Mouse (Mus musculus) forebrain, embryonic 16.5 days (tissue): ENCODE measurements at regions not wholly inside any gene's neighbourhood (a gene's known extent, or its start where the extent isn't known, plus 50 kb on each side); places are given as distances from the start of the nearest gene placed in this dataset.

Source experiments
- ATAC-seq: fragments of 200-750 bp; cut with Nextera tagmentation; 2 replicates; pipeline ENCODE4 v1.8.0; 2017; ENCODE audit warnings: mild to moderate bottlenecking, moderate library complexity
- H3K27ac ChIP-seq: fragments of 300-500 bp; sonication (generic); 2 replicates; pipeline ENCODE4 v1.5.1; 2014; ENCODE audit warnings: low read length, control low read depth
- H3K27me3 ChIP-seq: fragments of 300-500 bp; sonication (generic); replicated peaks from 2 replicates; pipeline ENCODE4 v1.6.1; 2014; ENCODE audit warnings: low read length; ENCODE audit not compliant: control insufficient read depth, insufficient read depth
- H3K36me3 ChIP-seq: fragments of 300-500 bp; sonication (generic); 2 replicates; pipeline ENCODE4 v1.6.1; 2014; ENCODE audit not compliant: control insufficient read depth, insufficient read depth
- H3K4me1 ChIP-seq: fragments of 300-500 bp; sonication (generic); replicated peaks from 2 replicates; pipeline ENCODE4 v1.6.1; 2014; ENCODE audit warnings: low read length; ENCODE audit not compliant: control insufficient read depth, insufficient read depth
- H3K4me2 ChIP-seq: fragments of 300-500 bp; sonication (generic); 2 replicates; pipeline ENCODE4 v1.6.1; 2014; ENCODE audit warnings: mild to moderate bottlenecking, low read length, control low read depth
- H3K4me3 ChIP-seq: fragments of 300-500 bp; sonication (generic); replicated peaks from 2 replicates; pipeline ENCODE4 v1.5.1; 2014; ENCODE audit warnings: mild to moderate bottlenecking, low read length, control low read depth
- H3K9ac ChIP-seq: fragments of 300-500 bp; sonication (generic); replicated peaks from 2 replicates; pipeline ENCODE4 v1.6.1; 2014; ENCODE audit warnings: low read depth, low read length, control low read depth
- H3K9me3 ChIP-seq: fragments of 300-500 bp; sonication (generic); 2 replicates; pipeline ENCODE4 v1.6.1; 2016; ENCODE audit warnings: low read length; ENCODE audit not compliant: control insufficient read depth
- whole genome bisulfite sequencing: fragments of 180-500 bp; shearing (Covaris S2); extraction: QIAGEN DNeasy Blood & Tissue Kit; methylation state at CpG from one replicate; pipeline ENCODE4 v1.1.7; 2014; 5-methylcytosine and 5-hydroxymethylcytosine counted together

- no peak for ATAC-seq
- Histone ChIP-seq H3K27me3 (no peaks in the 10 kb centered on the region), H3K9ac (no peak overlapping the region), H3K36me3 (no peaks in the 10 kb centered on the region), H3K4me2 (no peak overlapping the region), H3K27ac (no peak overlapping the region), H3K4me1 (no peaks in the 10 kb centered on the region), H3K4me3 (no peak overlapping the region), H3K9me3 (no peaks in the 10 kb centered on the region)
- 74% methylated on average over 8 of the region's 8 CpGs for WGBS
Measured at GRCm38 (mm10) chr8:103851286-103851685, 250.1 kb upstream of the Cdh5 start.

GRCm38 (mm10) chr8:103853048-103853447 lies 248.4 kb upstream of the Cdh5 start:
- H3K36me3 ChIP-seq = no peaks in the 10 kb centered on the region
- H3K27me3 ChIP-seq = no peaks in the 10 kb centered on the region
- H3K4me2 ChIP-seq = no peak overlapping the region
- H3K9me3 ChIP-seq = no peaks in the 10 kb centered on the region
- H3K9ac ChIP-seq = no peak overlapping the region
- WGBS = 75% methylated on average over 4 of the region's 4 CpGs
- ATAC-seq = no peak
- no peak overlapping the region for H3K4me3 ChIP-seq
- H3K27ac ChIP-seq = no peak overlapping the region
- no peaks in the 10 kb centered on the region for H3K4me1 ChIP-seq

- ATAC-seq = no peak
- H3K36me3 ChIP-seq = no peaks in the 10 kb centered on the region
- H3K4me1 ChIP-seq = no peaks in the 10 kb centered on the region
- no peak overlapping the region for H3K4me3 ChIP-seq
- no peak overlapping the region for H3K27ac ChIP-seq
- 77% methylated on average over 9 of the region's 9 CpGs for WGBS
- no peak overlapping the region for H3K4me2 ChIP-seq
- no peaks in the 10 kb centered on the region for H3K27me3 ChIP-seq
- no peak overlapping the region for H3K9ac ChIP-seq
- no peaks in the 10 kb centered on the region for H3K9me3 ChIP-seq
Measured at GRCm38 (mm10) chr8:103855291-103855690, 246.1 kb upstream of the Cdh5 start.

- Histone ChIP-seq H3K36me3 (no peaks in the 10 kb centered on the region), H3K4me1 (no peaks in the 10 kb centered on the region), H3K9ac (no peak overlapping the region), H3K4me2 (no peak overlapping the region), H3K4me3 (no peak overlapping the region), H3K27ac (no peak overlapping the region), H3K9me3 (no peaks in the 10 kb centered on the region), H3K27me3 (no peaks in the 10 kb centered on the region)
- no peak for ATAC-seq
- 96% methylated on average over 1 of the region's 1 CpGs for WGBS
Measured at GRCm38 (mm10) chr8:103859130-103859529, 242.3 kb upstream of the Cdh5 start.

DNA sequence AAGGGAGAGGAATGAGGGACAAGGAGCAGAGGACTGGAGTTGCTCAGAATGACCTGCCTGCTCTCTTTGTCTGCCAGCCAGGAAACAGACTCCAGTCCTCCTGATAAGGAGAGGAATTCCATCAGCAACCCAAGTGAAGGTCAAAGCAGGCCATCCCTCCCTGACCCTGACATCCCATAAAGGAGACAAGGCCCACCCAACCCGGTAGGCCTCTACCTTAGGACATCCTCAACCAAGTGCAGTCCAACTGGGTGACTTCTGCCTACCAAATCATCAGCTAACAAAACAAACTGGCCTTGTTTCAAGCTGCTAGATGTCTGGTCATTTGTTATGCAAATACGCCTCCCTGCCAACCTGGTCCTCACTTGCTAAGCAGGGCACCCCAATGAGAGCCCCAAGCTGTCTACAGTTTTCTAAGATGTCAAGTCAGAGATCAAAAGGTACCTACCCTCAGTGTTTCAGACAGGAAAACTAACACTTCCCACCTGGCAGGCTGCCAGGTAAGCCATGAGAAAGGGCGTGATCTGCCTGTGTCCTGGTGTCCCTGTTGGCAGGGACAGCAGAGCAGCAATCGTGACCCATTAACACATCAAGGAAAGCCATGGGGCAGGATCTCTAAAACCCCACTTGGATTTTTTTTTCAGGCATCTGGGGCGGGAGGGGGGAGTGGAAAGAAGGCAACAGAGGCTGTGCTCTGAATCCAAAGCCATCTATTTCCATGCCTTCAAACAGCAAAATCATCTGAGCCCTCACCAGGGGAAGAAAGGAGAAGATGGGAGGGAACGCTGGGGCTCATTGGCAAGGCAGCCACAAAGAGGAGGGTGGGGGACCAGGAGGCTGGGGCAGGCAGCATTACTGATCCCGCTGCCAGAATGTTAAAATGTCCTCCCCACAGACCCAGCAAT lies 227.6 kb upstream of the Cdh5 start:
- Histone ChIP-seq H3K36me3 (no peaks in the 10 kb centered on the region), H3K4me3 (no peak overlapping the region), H3K27ac (0 out of 2 replicates have a peak overlapping the region, but pooled peaks have one; percentile 7), H3K4me2 (no peak overlapping the region), H3K9ac (no peak overlapping the region; the same call in 1 of the 2 replicates), H3K27me3 (peaks cover 6% of the 10 kb centered on the region), H3K9me3 (no peaks in the 10 kb centered on the region), H3K4me1 (peaks cover 14% of the 10 kb centered on the region)
- ATAC-seq = peak; percentile 86
- WGBS = 20% methylated on average over 7 of the region's 7 CpGs

- H3K9ac ChIP-seq = no peak overlapping the region; the same call in 1 of the 2 replicates
- H3K27me3 ChIP-seq = peaks cover 6% of the 10 kb centered on the region
- no peaks in the 10 kb centered on the region for H3K9me3 ChIP-seq
- ATAC-seq = peak; percentile 49
- no peak overlapping the region for H3K27ac ChIP-seq
- no peak overlapping the region for H3K4me3 ChIP-seq
- 35% methylated on average over 8 of the region's 8 CpGs for WGBS
- no peaks in the 10 kb centered on the region for H3K36me3 ChIP-seq
- no peak overlapping the region for H3K4me2 ChIP-seq
- H3K4me1 ChIP-seq = peaks cover 14% of the 10 kb centered on the region
Measured at GRCm38 (mm10) chr8:103874506-103874905, 226.9 kb upstream of the Cdh5 start.

DNA sequence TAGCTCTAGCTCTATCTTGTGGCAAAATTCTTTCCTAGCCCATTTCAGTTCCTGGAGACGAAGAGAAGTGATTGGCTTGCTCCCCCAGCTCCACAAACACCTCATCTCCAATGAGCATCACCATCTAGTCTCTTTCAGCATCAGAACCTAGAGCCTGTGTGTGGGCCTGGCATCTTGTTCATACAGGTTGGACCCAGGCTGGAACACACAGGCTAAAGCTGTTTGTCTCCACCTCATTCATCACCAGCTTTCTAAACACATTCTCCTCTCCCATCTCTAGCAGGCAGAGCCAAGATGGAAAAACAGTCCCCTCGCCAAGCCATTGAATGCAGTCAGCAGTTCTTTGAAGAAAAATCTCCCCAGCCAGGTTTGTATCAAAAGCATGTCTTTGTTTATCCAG lies 221.9 kb upstream of the Cdh5 start:
- Histone ChIP-seq H3K27me3 (peaks cover 6% of the 10 kb centered on the region), H3K9me3 (no peaks in the 10 kb centered on the region), H3K9ac (no peak overlapping the region), H3K27ac (no peak overlapping the region), H3K4me1 (peaks cover 11% of the 10 kb centered on the region), H3K36me3 (no peaks in the 10 kb centered on the region), H3K4me3 (no peak overlapping the region), H3K4me2 (no peak overlapping the region)
- WGBS = 80% methylated on average over 2 of the region's 2 CpGs
- no peak for ATAC-seq

DNA sequence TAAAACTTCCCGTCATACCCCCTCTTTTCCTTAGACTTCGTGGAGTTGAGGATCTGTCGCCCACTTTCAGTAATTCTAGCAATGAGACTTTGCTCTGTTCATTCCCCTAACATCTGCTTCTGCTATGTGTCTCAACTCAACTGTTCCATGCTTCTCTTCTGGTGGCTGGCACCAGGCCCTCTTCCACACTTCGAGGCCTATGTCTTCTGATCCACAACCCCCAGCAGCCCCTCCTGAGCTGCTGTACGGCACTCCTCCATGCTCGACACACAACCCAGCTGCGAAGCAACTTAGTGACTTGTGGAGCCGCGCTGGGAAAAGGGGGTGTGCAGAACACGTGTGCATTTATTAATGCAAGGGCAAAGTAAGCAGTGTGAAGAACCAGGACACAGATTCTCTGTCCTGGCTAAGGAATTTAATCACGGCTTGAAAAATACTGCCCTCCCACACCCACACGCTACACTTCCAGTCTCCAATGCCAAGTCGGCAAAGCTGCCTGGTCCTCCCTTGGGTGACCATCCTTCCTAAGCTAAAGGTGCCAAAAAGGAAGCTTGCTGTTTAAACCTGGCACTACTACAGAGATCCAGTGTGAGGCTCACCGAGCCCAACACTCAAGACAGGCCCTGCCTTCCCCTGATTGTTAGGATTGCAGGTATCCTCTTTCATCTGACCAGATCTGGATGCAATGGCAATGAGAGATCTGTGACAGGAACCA lies 220.8 kb upstream of the Cdh5 start:
- Histone ChIP-seq H3K36me3 (no peaks in the 10 kb centered on the region), H3K27me3 (peaks cover 2% of the 10 kb centered on the region; the same call in 1 of the 2 replicates), H3K4me3 (no peak overlapping the region), H3K9me3 (no peaks in the 10 kb centered on the region), H3K4me2 (no peak overlapping the region), H3K9ac (no peak overlapping the region), H3K4me1 (peaks cover 9% of the 10 kb centered on the region; the same call in 1 of the 2 replicates), H3K27ac (no peak overlapping the region)
- 86% methylated on average over 14 of the region's 14 CpGs for WGBS
- no peak for ATAC-seq

DNA sequence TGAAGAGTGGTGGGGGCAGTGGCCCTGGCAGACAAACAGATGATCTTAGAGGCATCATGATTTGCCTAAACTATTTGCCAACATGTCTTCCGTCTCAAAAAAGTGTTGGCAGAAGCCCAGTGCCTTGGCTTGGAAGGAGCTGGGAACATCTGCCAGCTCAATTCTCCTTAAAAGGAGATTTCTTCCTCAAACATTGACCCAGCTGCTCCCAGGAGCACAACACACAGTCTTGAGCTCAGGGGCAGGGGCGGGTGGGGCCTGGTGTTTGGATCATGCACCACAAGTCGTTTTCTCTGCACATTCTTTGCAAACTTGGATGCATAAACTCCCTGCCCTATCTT lies 220.3 kb upstream of the Cdh5 start:
- Histone ChIP-seq H3K27me3 (no peaks in the 10 kb centered on the region), H3K9ac (no peak overlapping the region), H3K36me3 (no peaks in the 10 kb centered on the region), H3K27ac (no peak overlapping the region), H3K4me2 (no peak overlapping the region), H3K4me3 (no peak overlapping the region), H3K9me3 (no peaks in the 10 kb centered on the region), H3K4me1 (peaks cover 9% of the 10 kb centered on the region; the same call in 1 of the 2 replicates)
- WGBS = 49% methylated on average over 3 of the region's 3 CpGs
- ATAC-seq = no peak
